Mouse (Mus musculus): Measurements from ENCODE around the gene Acot7.
A peak's percentile ranks its signal among the peaks of the same experiment; 100 is the strongest.

Acot7 gene

DNA sequence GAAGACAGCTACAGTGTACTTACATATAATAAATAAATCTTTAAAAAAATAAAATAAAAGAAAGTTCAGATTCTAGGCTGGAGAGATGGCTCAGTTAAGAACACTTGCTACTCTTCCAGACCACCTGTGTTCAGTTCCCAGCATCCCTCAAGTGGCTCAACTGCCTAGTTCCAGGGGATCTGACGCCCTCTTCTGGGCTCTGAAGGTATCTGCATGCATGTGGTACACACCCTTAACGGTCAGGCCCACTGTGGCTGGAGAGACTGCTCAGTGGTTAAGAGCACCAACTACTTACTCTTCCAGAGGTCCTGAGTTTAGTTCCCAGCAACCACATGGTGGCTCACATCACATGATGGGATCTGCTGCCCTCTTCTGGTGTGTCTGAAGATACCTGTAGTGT lies 100.0 kb downstream of the Acot7 start:
- DNase-seq, result no peak

DNA sequence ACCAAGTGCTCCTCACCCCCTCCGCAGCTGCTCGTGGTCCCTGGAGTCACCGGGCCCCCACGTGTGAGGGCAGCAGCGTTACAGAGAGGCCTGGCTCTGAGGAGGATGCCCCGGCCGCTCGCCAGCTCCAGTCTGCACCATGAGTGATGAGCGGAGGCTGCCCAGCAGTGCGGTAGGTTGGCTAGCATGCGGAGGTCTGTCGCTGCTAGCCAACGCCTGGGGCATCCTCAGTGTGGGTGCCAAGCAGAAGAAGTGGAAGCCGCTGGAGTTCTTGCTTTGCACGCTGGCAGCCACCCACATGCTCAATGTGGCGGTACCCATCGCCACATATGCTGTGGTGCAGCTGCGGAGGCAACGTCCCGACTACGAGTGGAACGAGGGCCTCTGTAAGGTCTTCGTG lies 101.1 kb downstream of the Acot7 start:
- no peak for DNase-seq

DNA sequence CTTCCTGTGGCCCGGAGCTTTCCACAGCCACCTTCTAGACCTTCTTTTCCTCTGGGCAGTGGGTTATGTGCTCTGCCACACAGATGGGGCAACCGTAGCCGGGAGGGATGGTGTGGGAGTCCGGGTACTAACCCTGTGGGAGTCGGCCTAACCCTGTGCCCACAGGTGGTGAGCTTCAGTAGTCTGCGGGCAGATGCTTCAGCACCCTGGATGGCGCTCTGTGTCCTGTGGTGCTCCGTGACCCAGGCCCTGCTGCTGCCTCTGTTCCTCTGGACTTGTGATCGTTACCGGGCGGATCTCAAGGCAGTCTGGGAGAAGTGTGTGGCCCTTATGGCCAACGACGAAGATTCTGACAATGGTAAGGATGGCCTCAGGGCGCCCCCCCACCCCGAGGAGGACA lies 103.7 kb downstream of the Acot7 start:
- DNase-seq, result no peak

DNA sequence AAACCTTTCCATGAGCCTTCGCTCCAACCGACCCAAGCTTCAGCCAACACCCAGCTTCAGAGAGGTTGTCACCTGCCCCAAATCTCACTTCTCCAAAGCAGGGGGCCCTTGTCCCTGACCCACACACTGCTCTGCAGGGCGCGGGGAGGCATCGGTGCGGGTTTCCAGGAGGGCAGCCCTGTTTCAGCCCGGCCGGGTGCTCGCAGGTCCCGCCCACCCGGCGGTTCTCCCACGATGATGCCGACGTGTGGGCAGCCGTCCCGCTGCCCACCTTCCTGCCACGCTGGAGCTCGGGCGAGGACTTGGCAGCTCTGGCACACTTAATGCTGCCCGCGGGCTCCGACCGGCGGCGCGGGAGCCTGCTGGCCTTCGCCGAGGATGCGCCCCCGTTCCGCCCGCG lies 104.8 kb downstream of the Acot7 start:
- DNase-seq, result no peak

DNA sequence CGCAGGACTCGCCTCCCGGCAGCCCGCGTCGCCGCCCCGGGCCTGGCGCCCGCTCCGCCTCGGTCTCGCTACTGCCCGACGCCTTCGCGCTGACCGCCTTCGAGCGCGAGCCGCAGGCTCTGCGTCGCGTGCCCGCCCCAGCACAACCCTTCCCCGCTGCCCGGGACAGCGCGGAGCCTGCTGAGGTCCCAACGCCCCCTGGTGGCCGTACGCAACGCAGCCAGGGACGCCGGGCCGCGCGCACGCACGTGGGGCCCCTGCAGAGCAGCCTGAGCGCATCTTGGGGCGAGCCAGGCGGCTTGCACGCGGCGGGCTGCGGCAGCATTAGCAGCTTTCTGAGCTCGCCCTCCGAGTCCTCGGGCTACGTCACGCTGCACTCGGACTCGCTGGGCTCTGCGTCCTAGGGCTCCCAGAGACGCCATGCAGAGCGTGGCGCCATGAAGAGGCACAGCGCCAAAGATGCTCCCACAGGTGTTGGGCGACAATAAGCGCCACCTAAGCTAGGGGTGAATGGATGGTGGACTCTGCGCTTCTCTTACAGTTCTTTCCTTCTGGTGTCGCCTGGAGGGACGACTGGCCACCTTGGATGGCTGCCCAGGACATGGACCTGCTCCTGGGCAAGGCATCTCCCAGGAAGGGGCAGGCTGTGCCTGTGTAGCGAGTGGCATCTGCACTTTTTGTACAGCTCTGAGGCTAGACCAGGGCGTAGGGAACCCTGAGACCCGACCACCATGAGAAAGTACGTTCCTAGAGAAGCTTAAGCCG lies 105.4 kb downstream of the Acot7 start:
- peak; percentile 81 for DNase-seq

DNA sequence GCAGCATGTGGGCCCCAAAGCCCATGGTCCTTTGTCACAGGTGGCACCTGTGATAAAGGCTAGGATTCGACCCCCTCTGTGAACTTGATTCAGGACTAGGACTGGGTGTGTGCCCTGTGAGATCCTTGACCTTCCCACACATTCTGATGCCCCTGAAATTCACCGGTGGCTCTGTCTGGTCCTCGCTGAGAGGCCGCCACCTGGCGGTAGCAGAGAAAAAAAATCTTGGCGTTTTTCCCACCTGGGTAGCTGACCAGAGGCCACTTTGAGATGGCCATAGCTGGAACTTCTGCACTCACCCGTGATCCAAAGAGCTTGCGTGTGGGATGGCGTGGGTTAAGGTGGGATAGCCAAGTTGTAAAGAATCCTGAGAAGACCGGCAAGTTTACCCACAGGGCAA lies 107.6 kb downstream of the Acot7 start:
- peak; percentile 53 for DNase-seq

DNA sequence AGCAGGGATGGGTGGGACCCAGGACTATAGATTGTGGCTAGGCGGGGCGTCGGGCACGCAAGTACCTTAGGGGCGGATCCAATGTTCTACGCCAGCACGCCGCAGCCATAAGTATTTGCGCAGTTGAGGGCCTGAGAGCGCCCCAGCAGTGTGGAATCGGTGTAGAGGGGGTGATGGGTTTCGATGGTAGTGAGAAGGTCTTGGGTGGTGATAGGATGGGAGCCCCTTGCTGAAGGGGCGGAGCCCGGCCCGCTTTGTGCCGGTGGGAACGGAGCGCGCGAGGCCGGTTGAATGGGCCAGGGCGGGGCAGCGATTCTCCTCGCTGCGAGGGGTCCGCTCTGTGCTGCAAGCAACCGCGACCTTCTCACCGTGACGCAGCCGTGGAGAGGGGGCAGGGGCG lies 108.2 kb downstream of the Acot7 start:
- no peak for DNase-seq

DNA sequence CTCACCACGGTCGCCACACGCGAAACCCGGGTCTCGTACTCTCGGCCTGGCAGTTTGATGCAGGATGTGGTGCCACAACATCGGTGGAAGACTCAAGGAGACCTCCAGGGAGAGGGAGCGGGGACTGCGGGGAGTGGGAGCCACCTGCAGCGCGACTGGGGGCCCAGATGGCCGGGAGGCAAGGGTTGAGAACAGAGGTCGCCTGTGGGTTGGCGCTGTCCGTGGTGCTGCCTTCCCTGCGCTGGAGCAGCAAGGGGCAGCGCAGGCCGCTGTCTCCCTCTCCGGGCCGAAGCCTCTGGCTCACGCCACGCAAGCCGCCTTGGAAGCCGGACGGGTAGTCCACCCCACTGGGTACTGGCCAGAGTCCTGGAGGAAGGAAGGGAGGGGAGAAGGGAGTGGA lies 109.0 kb downstream of the Acot7 start:
- peak; percentile 68 for DNase-seq

DNA sequence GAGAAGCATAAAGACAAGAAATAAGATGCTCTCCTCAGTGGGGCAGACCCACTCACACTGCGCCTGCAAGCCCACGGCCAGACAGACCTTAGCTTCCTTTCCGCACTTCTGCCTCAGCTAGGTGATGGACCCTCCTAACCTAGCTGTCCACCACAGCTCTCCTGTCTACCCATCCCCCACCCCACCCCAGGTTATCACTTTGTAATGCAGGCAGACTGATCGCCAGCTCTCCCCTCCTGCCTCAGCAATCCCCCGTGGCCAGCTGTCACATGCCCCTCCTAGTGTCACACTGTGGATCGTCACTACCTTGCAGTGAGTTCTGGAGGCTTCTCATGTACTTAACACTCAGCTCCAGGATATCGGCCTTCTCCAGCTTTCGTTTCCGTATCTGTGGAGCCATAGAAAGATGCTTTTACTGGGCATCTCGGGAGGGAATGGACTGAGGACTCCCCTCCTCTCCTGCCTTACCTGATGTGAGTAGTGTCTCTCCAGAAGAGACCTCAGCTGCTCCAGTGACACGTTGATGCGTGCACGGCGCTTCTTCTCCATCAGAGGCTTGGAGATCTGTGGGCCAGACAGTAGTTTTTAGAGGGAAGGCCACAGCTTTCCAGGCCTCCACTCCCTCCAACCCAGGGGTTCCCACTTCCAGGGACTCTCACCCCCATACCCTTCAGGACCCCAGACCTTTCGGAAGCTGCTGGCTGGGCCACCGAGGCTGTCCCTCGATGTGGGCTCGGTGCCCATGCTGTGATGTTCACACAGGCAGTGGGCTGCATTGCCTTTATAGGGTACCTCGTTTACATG lies 109.6 kb downstream of the Acot7 start:
- DNase-seq, result no peak

DNA sequence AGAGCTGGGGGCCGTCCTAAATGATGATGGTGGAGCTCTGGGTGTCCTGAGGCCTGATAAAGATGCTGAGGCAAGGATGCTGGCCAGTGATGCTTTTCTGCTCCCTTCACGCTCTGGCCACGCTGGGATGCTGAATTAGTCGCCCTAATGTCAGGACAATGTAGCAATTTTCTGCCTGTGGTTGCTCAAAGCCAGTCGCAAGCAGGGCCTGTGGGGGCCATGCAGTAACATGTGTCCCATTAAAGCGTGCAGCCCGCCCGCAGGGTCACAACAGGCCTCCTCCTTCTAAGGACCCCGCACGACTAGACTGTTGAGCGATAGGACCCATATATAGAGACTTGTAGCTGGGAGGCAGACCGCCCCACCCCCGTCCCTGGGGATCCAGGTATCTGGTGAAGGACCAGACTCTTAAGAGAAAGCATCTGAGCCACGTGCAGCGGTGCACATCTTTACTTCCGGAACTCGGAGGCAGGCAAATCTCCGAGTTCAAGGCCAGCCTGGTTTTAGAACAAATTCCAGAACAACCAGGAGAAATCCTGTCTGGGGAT lies 110.5 kb downstream of the Acot7 start:
- no peak for DNase-seq

DNA sequence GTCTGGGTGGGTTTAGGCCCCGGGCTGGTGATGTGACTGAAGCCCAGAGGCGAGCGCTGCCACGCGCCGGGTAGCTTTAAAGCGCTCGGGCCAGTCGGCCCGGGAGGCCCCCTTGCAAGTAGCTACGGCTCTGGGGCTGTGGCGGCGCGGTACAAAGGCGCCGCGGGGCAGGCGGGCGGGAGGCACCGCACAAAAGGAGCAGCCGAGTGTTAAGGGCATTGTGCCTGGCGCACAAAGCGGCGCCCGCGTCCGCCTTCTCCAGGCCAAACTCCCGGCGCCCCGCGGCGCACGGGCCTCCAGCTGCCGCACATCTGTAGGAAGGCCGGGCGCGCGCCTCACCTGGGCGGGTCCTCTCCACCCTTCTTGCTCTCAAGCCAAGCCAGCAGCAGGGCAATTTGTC lies 112.5 kb downstream of the Acot7 start:
- DNase-seq, result no peak

DNA sequence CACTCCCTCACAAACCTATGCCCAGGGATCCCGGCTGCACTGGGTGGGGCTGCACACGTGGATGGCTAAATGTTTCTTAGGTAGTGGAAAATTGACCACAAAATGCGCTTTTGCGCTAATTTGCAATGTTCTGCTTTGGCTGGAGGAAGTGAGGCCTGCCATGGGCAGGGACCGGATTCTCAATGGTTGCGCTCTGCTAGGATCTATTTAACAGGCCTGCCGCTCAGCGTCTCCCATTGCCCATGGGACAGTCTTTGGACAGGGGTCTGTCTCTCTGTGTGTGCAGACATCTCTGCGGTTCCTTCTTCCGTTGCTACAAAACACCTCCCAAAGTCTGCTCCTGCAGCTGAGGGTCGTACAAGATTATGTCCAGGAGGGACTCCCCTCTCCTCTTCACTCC lies 113.1 kb downstream of the Acot7 start:
- no peak for DNase-seq

DNA sequence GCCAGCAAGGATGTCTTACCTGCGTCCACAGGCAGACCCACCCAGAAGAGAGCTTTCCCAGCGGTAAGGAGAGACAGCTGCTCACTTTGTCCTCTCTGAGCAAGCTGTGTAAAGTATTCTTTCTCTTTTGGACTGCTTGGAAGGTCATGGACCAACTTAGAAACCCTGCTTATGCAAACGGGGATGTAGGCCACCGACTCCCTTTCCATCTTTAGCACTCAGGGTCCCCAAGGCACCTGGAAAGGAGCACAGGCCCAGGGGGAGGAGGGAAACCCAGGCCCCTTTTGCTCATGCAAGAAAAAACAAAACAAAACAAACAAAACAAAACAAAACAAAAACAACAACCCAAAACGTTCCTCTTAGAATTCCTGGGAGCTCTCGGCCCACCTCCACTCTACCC lies 113.6 kb downstream of the Acot7 start, which contains the start of gene Hes3:
Gene Hes3 (minus strand): TSS at position 101 of the 400 bp plus-strand sequence.
- no peak for DNase-seq

DNA sequence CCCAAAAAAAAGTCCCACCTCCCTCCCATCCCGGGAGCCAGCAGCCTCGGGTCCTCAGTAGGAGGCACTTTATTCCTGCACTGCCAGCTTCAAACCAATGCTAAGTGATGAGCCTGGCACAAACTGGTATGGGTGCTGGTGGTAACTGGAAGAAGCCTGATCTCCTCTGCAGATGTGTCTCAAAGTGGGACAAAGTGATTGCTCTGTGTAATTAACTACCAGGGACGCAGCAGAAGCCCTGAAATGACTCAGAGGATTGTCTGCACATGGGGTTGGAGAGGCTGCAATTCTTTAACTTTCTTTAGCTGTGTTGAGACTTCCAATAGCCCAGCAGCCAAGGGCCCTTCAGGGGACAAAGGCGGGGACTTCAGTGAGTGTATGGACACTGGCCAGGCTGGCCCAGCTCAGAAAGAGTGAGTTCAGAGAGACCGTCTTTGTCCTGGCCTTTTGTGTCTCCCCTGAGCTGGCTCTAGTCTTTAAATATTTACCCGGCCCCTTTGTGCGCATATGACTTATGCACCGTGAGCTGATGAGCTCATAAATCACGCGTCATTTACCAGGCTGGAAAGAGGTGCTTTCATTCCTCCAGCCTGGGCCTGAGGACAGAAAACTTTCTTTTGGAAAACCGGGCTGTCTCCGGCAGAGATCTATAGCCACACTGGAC lies 114.3 kb downstream of the Acot7 start:
- DNase-seq, result no peak

DNA sequence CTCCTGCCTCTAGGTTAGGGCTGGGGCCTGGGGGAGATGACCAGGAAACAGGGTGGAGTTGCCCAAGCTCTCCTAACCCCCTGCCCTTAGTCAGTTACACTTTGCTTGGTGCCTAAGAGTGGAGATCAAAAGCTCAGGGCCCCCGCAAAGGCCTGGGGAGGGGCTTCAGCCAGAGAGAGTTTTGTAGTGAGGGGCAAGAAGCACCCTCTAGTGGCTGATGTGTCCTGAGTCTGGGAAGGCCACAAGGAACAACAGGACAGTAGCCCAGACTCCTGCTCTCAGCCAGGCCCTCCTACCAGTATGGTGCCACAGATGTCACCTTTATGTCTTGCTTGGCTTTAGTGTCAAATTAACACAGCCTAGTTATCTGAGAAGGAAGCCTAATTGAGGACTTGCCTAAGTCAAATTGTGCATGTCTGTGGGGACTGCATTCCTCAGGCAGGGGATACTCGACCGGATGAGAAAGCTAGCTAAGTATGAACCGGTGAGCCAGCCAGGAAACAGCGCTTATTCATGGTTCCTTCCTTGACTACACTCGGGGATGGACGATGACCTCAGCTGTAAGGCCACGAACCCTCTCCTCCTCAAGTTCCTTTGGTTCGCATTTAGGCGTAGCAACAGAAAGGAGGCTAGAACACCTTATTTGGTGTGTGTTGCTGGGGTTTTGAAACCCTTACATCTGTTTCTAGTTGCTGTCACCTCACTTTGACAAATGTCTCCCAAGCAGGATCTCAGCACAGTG lies 116.4 kb downstream of the Acot7 start:
- DNase-seq, result no peak

DNA sequence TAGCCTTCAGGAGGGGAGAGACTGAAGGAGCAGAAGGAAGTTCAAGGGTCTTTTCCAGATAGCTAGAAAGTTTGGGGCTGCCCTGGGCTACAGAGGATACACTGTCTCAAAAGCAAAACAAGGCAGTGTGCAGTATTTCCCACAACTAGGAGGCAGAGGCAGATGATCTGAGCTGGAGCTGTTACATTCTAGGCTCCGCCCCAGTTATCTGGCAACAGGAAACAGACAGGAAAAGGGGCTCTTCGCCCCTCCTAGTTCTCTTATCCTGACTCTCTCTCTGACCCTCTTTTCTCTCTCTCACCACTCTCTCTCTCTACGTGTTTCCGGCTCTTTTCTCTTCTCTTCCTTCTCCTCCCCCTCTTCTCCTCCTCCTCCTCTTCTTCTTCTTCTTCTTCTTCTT lies 118.0 kb downstream of the Acot7 start:
- DNase-seq, result peak; percentile 57

DNA sequence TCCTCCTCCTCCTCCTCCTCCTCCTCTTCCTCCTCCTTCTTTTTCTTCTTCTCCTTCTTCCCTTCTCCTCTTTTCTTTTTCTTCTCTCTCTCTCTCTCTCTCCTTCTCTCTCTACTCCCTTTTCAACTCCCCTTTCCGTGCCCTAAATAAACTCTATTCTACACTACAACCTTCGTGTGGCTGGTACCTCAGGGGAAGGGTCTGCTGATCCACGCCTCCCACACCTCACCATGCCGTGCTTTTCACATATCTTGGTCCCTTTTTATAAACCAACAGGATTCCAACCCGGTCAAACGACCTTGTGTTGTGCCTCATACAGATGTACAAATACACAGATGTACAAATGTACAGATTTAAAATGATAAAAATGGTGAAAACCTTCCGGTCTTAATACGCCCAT lies 118.4 kb downstream of the Acot7 start:
- DNase-seq, result no peak

DNA sequence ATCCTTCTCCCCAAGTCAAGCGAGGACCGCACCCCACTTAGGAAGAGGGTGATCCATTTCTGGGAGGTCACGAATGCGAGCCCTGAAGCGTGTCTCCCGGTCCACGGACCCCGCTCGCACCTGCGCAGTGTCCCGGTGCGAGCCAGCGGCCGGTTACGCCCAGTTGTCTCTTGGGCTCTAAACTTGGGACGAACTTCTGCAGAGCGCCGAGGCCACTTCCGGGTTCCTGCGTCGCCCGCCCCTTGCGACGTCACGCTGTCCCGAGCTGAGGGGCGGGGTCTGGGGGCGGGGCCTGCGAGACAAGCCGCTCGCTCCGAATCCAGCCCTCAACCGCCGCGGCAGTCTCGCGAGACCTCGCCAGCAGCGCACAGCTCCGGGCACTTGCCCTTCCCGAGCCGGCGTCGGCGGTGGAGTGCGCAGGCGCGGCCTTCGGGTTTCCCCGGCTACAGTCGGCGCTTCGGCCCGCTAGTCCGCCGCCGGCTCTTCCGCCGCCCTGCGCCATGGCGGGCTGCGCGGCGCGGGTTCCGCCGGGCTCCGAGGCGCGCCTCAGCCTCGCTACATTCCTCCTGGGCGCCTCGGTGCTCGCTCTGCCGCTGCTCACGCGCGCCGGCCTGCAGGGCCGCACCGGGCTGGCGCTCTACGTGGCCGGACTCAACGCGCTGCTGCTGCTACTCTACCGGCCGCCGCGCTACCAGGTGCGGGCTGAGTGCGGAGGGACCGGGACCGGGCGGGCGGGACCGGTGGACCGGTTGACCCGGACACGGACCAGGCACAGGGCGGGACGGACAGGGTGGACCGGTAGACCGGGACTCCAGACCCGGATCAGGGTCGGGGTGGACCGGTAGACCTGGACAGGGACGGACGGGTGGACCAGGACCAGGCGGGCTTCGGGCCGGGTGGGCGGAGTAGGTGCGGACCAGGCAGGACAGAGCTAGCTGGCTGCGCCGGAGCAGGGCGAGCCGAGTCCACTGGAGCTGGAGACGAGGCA lies 119.2 kb downstream of the Acot7 start, which contains the start of gene Icmt:
Gene Icmt (plus strand): TSS at position 354 of the 988 bp plus-strand sequence.
- peak; percentile 100 for DNase-seq

DNA sequence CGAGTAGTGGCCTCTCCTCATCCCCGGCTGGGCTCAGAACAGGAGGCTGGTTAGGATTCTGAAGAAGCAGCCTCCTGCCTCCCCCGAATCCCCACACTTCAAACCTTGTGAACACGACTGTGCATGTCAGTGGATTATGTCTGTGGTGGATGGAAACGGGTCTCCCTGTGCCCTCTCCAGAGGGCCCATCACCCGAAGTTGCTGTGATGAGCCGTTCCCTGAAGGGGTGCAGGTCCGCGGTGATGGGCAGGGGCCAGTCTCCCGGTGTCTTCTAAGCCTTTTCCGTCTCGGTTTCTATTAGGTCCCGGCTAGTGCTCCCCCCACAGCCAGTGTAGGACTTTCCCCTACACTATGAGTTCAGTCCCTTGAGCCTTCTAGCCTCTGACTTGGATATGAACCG lies 120.9 kb downstream of the Acot7 start:
- no peak for DNase-seq

DNA sequence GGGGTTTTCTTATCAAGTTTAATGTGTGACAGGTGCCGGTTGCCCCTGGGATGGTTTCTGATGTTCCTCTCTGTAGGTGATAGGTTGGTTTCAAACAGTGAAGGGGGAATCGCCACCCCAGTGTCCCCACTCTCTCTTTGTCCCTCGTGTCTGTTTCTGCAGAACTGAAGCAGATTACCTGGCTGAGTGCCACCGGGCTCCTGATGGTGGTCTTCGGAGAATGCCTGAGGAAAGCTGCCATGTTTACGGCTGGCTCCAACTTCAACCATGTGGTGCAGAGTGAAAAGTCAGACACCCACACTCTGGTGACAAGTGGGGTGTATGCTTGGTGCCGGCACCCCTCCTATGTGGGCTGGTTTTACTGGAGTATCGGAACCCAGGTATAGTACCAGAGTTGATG lies 122.4 kb downstream of the Acot7 start:
- DNase-seq, result no peak

DNA sequence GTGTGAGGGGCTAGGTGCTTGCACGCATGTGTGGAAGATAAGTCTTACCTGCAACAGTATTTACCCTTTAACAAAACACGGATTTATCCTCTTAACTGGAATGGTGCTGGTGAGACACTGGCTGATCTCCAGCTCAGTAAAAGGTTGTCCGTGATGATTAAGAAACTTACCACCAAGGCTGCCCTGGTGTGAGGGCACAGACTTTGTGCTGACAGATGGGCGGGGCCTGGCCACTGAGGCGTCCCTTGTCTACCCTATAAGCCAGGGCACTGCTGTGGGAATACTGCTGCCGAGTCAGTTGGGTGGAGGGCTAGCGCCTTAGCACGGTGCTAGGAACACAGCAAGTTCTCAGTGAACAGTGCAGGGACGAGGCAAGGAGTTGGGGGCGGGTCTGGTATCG lies 124.1 kb downstream of the Acot7 start:
- DNase-seq, result no peak
